Mouse (Mus musculus): Measurements from ENCODE around the gene Hspa1a. TPM values are rescaled to one million over a fixed set of nuclear protein-coding genes. Genes with fewer than 3 reads are reported as not detected.
A peak's percentile ranks its signal among the peaks of the same experiment; 100 is the strongest.

Hspa1a gene
- polyA plus RNA-seq, 1 experiment from 2014 or later: 5.8 TPM

DNA sequence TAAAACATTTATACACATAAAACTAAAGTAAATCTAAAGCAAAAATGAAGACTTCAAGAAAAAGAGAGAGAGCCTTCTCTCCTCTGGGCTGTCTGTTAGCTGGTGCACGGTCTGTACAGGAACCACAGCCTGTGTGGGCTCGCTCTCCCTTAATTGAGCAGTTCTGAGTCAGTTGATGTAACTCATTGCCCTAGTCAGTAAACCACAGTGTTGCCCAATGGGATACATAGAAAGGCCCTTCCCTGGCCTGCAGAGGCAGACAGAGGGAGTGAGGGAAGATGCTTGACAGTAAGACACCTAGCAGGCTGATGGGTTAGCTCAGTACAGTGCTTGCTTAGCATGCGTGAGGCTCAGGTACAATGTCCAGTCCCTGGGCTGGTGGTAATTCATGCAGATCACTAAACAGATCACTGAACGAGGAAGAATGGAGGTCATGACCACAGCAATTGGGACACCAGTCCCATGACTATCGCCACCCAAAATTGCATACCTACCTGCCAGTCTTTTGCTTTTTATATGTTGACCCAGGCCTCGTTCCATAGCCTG lies 33.9 kb downstream of the Hspa1a start:
- no peak for ATAC-seq (ENCODE audit: insufficient number of reproducible peaks, insufficient read depth, low FRiP score, low TSS enrichment, low read depth)
- Histone ChIP-seq H3K4me1 (peaks cover 21% of the 10 kb centered on the region), H3K27ac (no peak overlapping the region), H3K4me3 (no peak overlapping the region), H3K36me3 (peaks cover 9% of the 10 kb centered on the region; the same call in 1 of the 2 replicates), H3K9me3 (no peaks in the 10 kb centered on the region), H3K27me3 (no peaks in the 10 kb centered on the region; the same call in 1 of the 2 replicates), H3K4me2 (no peak overlapping the region), H3K9ac (no peak overlapping the region)
- 81% methylated on average over 6 of the region's 6 CpGs for WGBS

DNA sequence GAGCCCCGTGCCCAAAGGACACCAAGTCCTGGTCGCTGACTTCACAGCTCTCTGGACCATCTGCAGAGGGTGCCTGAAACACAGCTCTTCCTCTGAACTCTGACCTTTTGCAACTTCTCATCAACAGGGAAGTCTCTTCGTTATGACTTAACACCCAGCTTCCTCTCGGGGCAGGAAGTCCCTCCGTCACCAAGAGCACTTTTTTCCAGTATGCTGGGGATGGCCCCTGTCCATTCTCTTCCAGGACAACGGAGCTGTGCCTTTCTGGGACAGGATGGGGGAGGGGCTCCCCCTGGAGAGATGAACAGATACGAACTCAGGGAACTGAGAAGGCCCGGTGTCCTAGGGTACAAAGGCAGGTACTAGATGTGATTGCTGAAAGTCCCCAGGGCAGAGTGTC lies 37.1 kb downstream of the Hspa1a start:
- WGBS: 33% methylated on average over 8 of the region's 8 CpGs
- H3K4me2 ChIP-seq: no peak overlapping the region

DNA sequence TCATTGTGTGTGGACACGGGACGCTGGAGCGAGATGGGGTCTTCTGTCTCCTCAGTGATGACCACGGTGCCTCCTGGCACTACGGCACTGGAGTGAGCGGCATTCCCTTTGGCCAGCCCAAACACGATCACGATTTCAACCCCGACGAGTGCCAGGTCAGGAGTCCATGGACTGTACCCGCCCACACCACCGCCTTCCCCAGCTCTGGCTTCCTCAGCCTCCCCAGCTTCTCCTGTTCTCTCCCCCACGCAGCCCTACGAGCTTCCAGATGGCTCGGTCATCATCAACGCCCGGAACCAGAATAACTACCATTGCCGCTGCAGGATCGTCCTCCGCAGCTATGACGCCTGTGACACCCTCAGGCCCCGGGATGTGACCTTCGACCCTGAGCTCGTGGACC lies 37.9 kb downstream of the Hspa1a start:
- no peak for ATAC-seq (ENCODE audit: insufficient number of reproducible peaks, insufficient read depth, low FRiP score, low TSS enrichment, low read depth)
- Histone ChIP-seq H3K9me3 (no peaks in the 10 kb centered on the region), H3K4me3 (no peak overlapping the region), H3K4me1 (peaks cover 26% of the 10 kb centered on the region), H3K27me3 (no peaks in the 10 kb centered on the region; the same call in 1 of the 2 replicates), H3K4me2 (peak overlapping the region; percentile 22), H3K36me3 (peaks cover 9% of the 10 kb centered on the region; the same call in 1 of the 2 replicates), H3K9ac (peak overlapping the region; percentile 49; the same call in 1 of the 2 replicates), H3K27ac (no peak overlapping the region)
- WGBS: 39% methylated on average over 24 of the region's 24 CpGs

More for the DNA sequence above, 37.1 kb downstream of the Hspa1a start:
- Histone ChIP-seq H3K27ac (no peak overlapping the region), H3K9me3 (no peaks in the 10 kb centered on the region), H3K4me3 (no peak overlapping the region), H3K27me3 (no peaks in the 10 kb centered on the region; the same call in 1 of the 2 replicates), H3K9ac (peak overlapping the region; percentile 49; the same call in 1 of the 2 replicates), H3K36me3 (peaks cover 9% of the 10 kb centered on the region; the same call in 1 of the 2 replicates), H3K4me1 (peaks cover 26% of the 10 kb centered on the region)
- ATAC-seq (ENCODE audit: insufficient number of reproducible peaks, insufficient read depth, low FRiP score, low TSS enrichment, low read depth): no peak

DNA sequence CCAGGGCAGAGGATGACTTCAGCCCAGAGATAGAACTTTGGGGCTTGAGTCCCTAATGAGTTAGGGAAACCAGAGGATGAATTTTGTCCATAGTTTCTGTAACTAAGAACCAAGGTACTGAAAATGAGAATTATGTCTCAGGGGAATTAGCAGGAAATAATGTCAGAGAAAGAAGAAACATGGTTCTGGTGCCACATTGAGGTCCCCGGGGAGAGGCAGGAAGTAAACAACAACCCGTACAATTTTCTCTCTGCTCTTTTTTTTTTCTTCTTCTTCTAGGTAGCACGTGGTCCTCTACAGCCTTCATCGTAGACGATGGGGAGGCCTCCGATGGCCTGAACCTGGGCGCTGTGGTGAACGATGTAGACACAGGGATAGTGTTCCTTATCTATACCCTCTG lies 39.7 kb downstream of the Hspa1a start:
- no peak for ATAC-seq (ENCODE audit: insufficient number of reproducible peaks, insufficient read depth, low FRiP score, low TSS enrichment, low read depth)
- no peak overlapping the region for H3K27ac ChIP-seq
- no peaks in the 10 kb centered on the region; the same call in 1 of the 2 replicates for H3K27me3 ChIP-seq
- 88% methylated on average over 8 of the region's 8 CpGs for WGBS
- peaks cover 9% of the 10 kb centered on the region; the same call in 1 of the 2 replicates for H3K36me3 ChIP-seq
- peak overlapping the region; percentile 75 for H3K4me3 ChIP-seq
- H3K4me1 ChIP-seq: peaks cover 26% of the 10 kb centered on the region
- peak overlapping the region; percentile 89 for H3K4me2 ChIP-seq
- peak overlapping the region; percentile 91 for H3K9ac ChIP-seq
- H3K9me3 ChIP-seq: no peaks in the 10 kb centered on the region

DNA sequence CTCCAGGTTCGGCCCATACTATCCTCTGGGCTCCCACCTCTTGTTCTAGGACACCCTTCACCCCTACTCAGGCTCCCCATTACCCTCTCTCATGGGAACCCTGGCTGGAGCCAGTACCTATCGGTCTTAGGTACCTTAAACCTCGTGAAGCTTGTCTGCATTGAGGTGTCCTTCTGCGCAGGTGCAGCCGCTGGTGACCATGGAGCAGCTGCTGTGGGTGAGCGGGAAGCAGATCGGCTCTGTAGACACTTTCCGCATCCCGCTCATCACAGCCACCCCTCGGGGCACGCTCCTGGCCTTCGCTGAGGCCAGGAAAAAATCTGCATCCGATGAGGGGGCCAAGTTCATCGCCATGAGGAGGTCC lies 40.2 kb downstream of the Hspa1a start:
- Histone ChIP-seq H3K4me1 (peaks cover 26% of the 10 kb centered on the region), H3K36me3 (peaks cover 9% of the 10 kb centered on the region; the same call in 1 of the 2 replicates), H3K4me2 (peak overlapping the region; percentile 89), H3K9me3 (no peaks in the 10 kb centered on the region), H3K27ac (no peak overlapping the region), H3K27me3 (no peaks in the 10 kb centered on the region; the same call in 1 of the 2 replicates), H3K9ac (peak overlapping the region; percentile 91), H3K4me3 (peak overlapping the region; percentile 75)
- 10% methylated on average over 14 of the region's 14 CpGs for WGBS
- ATAC-seq (ENCODE audit: insufficient number of reproducible peaks, insufficient read depth, low FRiP score, low TSS enrichment, low read depth): no peak; the same call in 1 of the 2 replicates

DNA sequence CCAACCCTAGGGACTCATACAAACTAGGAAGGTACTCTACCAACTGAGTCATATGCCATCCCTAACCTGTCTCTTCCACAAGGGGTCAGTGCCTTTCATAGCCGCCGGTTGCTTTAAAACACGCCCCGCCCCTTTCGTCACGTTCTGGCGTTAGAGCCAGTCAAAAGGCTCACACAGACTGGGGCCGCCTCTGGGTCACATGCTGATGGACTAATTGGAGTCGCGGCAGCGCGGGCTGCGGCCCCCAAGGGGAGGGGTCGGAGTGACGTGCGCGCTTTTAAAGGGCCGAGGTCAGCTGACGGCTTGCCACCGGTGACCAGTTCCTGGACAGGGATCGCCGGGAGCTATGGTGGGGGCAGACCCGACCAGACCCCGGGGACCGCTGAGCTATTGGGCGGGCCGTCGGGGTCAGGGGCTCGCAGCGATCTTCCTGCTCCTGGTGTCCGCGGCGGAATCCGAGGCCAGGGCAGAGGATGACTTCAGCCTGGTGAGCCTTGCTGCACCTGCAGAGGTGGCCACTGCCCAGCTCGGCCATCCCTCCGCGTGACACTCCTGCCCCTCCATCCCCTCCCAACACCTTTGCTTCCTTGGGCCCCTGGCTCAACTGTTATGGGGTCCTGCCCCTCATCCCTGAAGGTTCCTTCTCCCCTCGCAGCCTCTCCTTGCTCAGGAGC lies 40.8 kb downstream of the Hspa1a start, which contains the start of gene Neu1:
TSS of gene Neu1 (plus strand) at position 193 of the 674 bp plus-strand sequence.
- H3K4me2 ChIP-seq: peak within 1 kb of the TSS; percentile 89
- ATAC-seq (ENCODE audit: insufficient number of reproducible peaks, insufficient read depth, low FRiP score, low TSS enrichment, low read depth): peak; percentile 94
- peaks cover 9% of the 10 kb centered on the region; the same call in 1 of the 2 replicates for H3K36me3 ChIP-seq
- H3K9me3 ChIP-seq: no peaks in the 10 kb centered on the region
- H3K4me3 ChIP-seq: peak within 1 kb of the TSS; percentile 75
- H3K27ac ChIP-seq: no peak within 1 kb of the TSS
- under 1% methylated on average over 38 of the region's 38 CpGs for WGBS
- H3K4me1 ChIP-seq: peaks cover 26% of the 10 kb centered on the region
- H3K9ac ChIP-seq: peak within 1 kb of the TSS; percentile 91
- H3K27me3 ChIP-seq: no peaks in the 10 kb centered on the region; the same call in 1 of the 2 replicates

DNA sequence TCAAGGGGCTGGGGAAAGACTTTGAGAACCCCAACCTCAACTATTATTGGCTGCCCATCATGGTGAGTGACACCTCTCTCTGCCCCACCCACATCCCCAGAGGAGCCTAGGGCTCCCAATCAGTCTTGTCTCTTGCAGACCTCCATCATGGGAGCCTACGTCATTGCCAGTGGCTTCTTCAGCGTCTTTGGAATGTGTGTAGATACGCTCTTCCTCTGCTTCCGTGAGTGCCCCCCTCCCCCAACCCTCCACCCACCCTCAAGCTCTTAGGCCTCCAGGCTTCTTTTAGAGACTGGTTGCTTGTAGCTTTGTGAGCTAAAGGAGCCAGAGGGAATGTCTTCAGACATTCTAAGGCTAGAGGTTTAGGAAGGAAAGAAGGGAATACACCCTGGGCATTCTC lies 43.1 kb downstream of the Hspa1a start:
- WGBS: 58% methylated on average over 4 of the region's 4 CpGs
- Histone ChIP-seq H3K27ac (no peak overlapping the region), H3K4me1 (peaks cover 12% of the 10 kb centered on the region), H3K27me3 (no peaks in the 10 kb centered on the region), H3K9me3 (no peaks in the 10 kb centered on the region), H3K4me2 (no peak overlapping the region), H3K4me3 (no peak overlapping the region), H3K36me3 (no peaks in the 10 kb centered on the region), H3K9ac (no peak overlapping the region)
- no peak for ATAC-seq (ENCODE audit: insufficient number of reproducible peaks, insufficient read depth, low FRiP score, low TSS enrichment, low read depth)

DNA sequence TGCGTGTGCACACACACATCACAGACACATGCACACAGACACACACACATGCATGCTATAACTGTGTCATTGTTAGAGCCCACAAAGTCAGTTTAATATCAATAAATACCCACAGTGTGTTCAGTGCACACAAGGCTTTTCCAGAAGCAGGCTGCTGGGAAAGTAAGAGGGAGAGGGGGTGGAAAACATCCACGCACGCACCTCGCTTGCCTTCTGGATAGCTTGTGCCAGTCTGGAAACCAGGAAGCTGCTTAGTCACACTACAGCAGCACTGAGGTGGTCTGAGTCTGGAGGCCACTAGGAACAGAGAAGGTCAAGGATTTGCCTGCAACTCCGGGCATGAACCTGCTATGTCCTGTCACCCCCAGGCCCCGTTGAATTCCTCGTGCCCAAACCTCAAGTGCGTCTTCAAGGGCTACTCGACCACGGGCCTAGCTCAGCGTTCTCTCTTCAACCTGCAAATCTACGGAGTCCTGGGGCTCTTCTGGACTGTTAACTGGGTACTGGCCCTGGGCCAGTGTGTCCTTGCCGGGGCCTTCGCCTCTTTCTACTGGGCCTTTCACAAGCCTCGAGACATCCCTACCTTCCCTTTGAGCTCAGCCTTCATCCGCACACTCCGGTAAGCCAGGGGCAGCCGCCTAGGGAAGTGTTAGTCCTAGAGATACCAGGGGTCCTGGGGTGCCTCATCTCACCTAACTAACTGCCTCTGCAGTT lies 44.5 kb downstream of the Hspa1a start:
- Histone ChIP-seq H3K27ac (no peak overlapping the region), H3K9ac (no peak overlapping the region), H3K9me3 (no peaks in the 10 kb centered on the region), H3K27me3 (no peaks in the 10 kb centered on the region), H3K4me3 (no peak overlapping the region), H3K36me3 (no peaks in the 10 kb centered on the region), H3K4me1 (peaks cover 11% of the 10 kb centered on the region), H3K4me2 (no peak overlapping the region)
- ATAC-seq (ENCODE audit: insufficient number of reproducible peaks, insufficient read depth, low FRiP score, low TSS enrichment, low read depth): no peak
- WGBS: 84% methylated on average over 18 of the region's 18 CpGs

DNA sequence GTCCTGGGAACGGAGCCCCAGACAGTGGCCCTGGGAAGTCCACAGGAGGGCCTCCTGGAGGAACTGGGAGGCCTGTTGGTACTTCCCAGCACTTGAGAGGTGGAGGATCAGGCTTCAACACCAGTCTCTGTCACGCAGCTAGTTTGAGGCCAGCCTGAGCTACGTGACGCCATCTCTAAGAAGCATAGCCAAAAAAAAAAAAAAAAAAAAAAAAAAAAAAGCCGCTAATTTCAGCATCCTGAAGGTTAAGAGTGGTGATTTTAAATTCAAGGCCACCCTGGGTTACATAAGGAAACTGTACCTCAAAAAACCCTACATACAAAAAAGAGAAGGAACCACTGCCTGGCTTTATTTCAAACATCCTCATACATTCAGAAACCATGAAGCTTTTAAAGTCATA lies 47.7 kb downstream of the Hspa1a start:
- no peak overlapping the region for H3K27ac ChIP-seq
- H3K27me3 ChIP-seq: no peaks in the 10 kb centered on the region
- H3K4me3 ChIP-seq: no peak overlapping the region
- H3K9ac ChIP-seq: no peak overlapping the region
- ATAC-seq (ENCODE audit: insufficient number of reproducible peaks, insufficient read depth, low FRiP score, low TSS enrichment, low read depth): no peak
- H3K4me1 ChIP-seq: no peaks in the 10 kb centered on the region
- WGBS: 66% methylated on average over 5 of the region's 5 CpGs
- no peak overlapping the region for H3K4me2 ChIP-seq
- no peaks in the 10 kb centered on the region for H3K36me3 ChIP-seq
- H3K9me3 ChIP-seq: no peaks in the 10 kb centered on the region

DNA sequence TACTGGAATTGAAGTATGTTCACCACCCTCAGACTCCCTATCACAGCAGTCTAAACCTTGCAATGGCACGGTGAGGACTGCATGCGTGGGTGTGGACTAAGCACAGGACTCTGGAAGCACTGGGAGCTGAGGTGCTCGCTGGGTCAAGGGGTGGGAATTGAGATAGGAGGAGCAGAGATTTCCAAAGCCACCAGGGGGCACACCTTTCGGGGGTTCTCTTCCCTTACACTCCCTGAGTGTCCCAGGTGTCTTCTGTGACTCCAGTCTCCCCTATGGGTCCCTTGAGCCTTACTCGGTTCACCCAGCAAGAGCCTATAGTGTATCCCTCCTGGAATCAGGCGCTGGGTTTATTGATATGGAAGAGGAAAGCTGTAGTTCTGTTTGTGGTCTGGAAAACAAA lies 49.0 kb downstream of the Hspa1a start:
- Histone ChIP-seq H3K27ac (no peak overlapping the region), H3K9ac (no peak overlapping the region)
- ATAC-seq (ENCODE audit: insufficient number of reproducible peaks, insufficient read depth, low FRiP score, low TSS enrichment, low read depth): no peak

More for the DNA sequence above, 49.0 kb downstream of the Hspa1a start:
- 55% methylated on average over 6 of the region's 6 CpGs for WGBS
- no peak overlapping the region for H3K4me2 ChIP-seq
- H3K27me3 ChIP-seq: no peaks in the 10 kb centered on the region
- H3K36me3 ChIP-seq: no peaks in the 10 kb centered on the region
- H3K4me3 ChIP-seq: no peak overlapping the region
- H3K9me3 ChIP-seq: no peaks in the 10 kb centered on the region
- no peaks in the 10 kb centered on the region for H3K4me1 ChIP-seq
